Mouse (Mus musculus): Measurements from ENCODE around the gene Prim2.

DNA sequence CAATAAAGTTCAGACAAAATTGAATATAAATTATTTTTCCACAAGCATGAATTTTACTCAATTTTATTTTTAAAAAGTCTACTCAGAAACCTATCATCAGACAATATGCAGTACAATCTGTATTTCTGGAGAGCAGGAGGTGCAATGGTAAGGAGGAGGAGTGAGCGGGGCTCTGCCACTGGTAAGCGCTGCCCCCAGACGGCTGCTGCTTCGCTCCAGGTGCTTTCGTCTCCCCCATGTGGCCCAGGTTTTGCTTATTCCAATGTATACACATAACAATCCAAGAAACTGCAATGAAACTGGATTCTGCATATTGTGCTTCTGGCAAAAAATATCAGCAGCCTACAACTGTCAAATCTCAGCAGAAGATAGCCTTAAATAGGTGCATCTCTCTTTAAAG is 146.4 kb downstream of the Prim2 start:
- no peak for TF ChIP-seq POLR2AphosphoS5 (IDR thresholded peaks at IDR 0.05; ENCODE audit: insufficient replicate concordance, low read depth, low read length)
- no peak for TF ChIP-seq GATA1 (IDR thresholded peaks at IDR 0.05; ENCODE audit: borderline replicate concordance, low read length)
- TF ChIP-seq CTCF (IDR thresholded peaks at IDR 0.05; ENCODE audit: low read depth, low read length): no peak
